Mouse (Mus musculus) CH12.LX (cell line): ENCODE results near the gene Hsd3b7.

ENCODE experiments used
- CTCF ChIP-seq, 2 experiments: IDR thresholded peaks in 1 of 2; conservative IDR thresholded peaks in 1 of 2; 2 replicates each; pipeline ENCODE4 v1.5.1; 2011 to 2012; ENCODE audit warnings: low read depth in 2 of 2, low read length in 2 of 2, improper control_type of control experiment in 1 of 2, inconsistent platforms in 1 of 2, mild to moderate bottlenecking in 1 of 2, moderate library complexity in 1 of 2
- ETS1 ChIP-seq: conservative IDR thresholded peaks from 2 replicates; pipeline ENCODE4 v1.6.1; 2012; ENCODE audit warnings: low read depth, mild to moderate bottlenecking, inconsistent platforms, low read length, improper control_type of control experiment, moderate library complexity
- TBP ChIP-seq: conservative IDR thresholded peaks from 2 replicates; pipeline ENCODE4 v1.6.1; 2011; ENCODE audit warnings: low read depth, low read length, improper control_type of control experiment

DNA sequence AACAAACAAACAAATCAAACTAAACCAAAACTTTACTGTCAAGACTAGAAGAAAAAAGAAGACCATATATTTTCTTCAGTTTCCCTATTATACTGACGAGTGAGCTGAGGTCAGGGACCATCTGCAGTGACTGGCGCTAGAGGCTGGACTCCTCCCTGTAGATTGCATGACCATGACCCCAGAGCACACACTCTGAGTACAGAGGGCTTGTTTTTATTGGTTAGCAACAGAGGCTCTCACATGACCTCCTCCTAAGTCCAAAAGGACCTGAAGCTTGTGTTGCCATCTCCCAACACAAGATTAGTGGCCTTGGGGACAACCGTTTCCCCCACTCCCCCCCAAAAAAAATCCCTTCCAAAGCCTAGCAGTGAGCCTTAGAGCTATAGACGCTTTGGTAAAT, 13.4 kb downstream of the Hsd3b7 start:
- TF ChIP-seq CTCF (conservative IDR thresholded peaks at IDR 0.05 in 1 of 2, IDR thresholded peaks at IDR 0.05 in 1 of 2; ENCODE audit: low read depth in 2 of 2, low read length in 2 of 2) (no peak), TBP (no peak), ETS1 (no peak)
